Mouse (Mus musculus): ENCODE measurements at regions not wholly inside any gene's neighbourhood (a gene's known extent, or its start where the extent isn't known, plus 50 kb on each side); places are given as distances from the start of the nearest gene placed in this dataset.

DNA sequence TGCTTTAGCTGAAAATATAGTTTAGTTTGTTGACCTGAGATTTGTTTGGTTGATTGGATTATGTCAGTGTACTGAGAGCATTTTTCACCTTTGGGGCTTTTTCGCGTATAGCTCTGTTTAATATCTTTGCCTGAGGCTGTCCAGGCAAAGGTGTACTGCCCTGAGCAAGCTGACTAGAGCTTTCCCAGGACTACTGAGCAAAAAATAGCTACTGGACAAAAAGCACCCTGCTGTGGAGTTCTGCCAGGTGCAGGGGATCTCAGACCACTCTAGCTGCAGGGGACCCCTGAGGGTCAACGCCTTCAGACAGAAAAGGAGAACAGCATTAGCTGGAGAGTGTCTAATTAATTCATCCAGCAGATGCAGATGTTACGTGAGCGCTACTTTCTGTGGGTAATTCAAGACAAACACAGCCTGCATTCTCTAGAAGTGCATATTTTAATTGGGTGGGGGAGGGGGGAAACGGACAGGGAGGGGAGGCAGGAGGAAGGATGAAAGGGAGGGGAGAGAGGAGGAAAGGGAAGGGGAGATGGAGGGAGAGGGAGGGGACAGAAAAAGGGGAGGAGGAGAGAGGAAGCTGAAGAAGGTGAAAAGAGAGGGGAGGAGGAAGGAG, 61.7 kb downstream of the Thnsl1 start:
- DNase-seq (ENCODE audit: low spot score): no peak

DNA sequence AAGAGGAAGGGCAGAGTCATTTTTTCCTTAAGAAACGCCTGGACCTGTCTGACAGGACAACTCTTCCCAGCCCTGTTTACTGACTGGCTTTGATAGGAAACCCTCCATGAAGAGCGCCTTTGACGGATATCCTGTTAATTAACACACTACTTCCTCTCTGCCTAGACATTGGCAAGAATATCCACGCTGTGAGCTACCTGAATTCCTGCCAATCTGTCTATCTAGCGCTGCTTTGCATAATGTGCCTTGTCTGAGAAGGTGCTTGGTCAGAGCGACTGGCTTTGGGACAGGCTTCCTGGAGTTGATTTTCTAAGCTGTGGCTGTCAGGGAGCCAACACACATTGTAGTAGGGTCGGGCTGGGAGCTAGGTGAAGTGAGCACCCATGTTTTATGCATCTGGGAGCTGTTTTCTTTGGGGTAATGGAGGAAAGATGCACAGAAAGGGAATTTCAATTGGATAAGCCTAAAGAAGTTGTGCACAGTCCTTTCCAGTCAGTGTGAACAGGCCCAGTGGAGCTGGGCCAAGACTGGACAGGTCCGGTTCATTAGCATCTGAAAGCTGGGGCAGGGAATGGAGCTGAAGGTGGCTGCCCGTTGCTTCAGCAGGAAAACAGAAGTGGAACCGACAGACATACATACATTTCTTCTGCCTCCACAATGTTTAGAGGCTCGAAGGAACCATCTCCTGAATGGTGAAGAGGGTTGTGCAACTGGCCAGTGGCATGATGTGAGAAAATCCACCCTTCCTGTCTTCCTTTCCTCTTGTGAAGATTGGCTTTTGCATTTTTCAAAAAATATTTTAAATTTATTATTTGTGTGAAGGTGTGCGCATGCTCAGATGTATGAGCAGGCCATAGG, 64.7 kb downstream of the Thnsl1 start:
- DNase-seq (ENCODE audit: low spot score): no peak

DNA sequence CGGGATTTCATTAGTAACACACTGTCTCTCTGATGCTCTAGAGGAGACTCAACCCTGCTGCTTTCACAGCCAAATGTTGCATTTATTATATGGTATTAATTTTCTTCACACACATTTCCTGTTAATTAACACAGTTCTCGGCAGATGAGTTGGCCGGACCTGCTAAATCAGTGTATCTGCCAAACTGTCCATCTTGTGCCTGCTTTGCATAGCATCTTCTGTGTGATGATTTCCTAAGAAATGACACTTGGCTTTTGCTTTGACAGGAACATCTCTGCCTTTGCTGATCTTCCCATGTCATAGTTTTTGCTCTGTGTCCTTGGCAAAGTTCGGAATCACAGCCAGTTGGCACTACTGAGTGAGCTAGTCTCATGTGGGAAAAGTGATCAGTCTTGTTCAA, 67.9 kb downstream of the Thnsl1 start:
- DNase-seq (ENCODE audit: low spot score): no peak

DNA sequence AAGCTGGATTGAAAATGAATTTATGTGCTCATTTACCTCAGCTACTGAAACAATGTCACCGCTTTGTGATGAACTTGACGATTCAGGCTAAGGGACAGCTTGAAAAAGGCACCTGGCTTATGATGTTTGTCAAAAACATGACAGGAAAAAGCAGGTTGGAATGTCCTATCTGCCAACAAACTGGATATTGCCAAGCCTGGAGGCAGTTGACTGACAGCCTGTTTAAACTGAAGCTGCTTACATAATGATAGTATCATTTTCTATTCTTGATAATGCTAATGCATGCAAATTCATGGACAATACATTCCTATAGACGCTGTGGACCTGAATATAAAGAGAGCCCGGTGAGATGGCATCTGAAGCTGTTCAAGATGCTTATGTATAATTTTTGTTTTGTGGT, 69.8 kb downstream of the Thnsl1 start:
- no peak for DNase-seq (ENCODE audit: low spot score)

DNA sequence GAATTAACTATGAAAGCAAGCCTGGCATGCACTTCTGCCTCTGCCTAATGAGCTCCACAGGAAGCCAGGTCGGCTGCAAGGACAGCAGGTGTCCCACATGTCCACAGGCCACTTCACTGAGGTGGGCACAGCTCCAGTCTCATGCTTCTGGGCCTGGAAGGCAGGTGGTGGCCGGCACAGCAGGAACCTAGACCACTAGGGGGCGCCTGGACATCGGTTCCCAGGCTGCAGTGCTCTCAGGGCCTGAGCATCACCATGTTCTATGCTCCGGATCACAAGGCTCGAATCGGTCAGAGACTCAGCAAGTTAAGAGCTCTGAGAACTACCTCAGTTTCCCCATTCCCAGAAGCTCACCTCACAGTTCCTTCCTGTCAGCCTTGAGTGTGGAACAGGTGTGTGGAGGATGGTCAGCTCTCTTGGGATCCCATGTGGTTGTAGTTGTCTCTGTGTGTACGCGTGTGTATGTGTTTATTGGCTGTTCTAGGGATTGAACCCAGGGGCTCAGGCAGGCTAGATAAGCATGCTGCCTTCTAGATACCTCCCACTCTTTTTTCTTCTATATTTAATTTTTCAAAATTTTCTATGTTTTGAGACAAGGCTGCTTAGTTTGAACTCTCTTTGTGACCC, 75.4 kb downstream of the Thnsl1 start:
- peak; percentile 61 for DNase-seq (ENCODE audit: low spot score)

DNA sequence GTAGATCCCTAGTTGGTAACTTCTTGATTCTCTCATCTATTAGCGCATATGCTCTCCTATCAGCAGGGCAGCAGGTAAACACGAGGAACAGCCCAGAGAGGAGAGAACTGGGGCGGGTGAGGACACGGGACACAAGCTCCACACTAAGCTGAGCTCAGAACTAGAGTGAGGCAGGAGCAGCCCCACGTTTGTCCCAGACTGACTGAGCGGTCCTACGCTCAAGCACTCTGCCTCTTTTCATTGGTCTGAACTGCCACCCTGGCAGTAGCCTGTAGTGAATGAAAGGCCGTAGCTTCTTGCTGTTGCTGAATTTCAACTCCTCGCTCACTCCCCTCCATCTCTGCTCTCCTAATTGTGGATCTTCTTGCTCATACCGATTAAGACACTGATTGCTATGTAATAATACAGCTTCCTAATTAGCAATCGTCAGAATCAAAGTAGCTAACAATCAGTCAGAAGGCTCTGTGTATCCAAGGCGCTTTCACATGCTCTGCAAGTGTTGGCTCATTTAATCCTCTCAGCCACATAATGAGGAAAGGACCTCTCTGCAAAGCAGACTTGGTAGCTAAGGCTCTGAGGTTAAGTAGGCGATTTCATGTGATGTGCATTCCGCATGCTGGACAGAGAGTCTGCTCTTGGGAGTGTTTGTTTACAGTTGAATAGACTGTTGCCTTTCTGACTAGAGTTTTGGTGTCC, 77.1 kb downstream of the Thnsl1 start:
- DNase-seq (ENCODE audit: low spot score): no peak

DNA sequence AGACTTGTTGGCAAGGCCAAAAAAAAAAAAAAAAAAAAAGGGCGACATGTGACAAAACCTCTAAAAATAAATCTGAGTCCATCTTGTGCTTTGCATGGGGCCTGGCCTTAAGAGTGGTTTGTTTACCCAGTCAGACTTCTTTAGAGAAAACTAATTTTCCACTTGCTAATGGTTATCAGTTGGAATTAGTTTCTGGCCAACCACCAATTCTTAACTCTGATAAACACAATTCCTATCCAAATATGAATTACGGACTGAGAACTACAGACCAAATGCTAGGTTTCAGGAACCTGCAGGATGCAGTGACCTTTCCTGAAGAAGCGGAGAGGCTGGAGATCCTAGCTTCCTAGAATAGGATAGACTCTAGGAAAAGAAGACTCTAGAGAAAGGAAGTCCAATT, 79.4 kb downstream of the Thnsl1 start:
- no peak for DNase-seq (ENCODE audit: low spot score)

DNA sequence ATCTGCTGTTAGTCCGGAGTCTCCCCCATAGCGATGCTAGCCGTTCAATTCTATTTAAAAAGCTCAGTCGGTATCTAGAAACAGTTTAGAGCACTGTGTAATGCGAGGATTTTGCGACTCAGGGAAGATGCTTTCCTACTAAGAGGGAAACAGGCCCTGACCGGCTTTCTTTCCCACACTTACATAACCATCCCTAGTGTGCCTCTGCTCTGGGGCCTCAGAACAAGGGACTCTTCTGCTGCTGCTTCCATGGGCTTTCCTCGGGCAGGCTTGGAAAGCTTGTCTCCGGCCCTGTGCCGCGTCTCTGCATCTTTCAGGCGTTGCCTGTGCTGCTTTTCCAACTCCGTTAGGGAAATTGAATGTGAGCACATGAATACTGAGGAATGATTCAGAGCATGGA, 79.6 kb upstream of the Gpr158 start:
- DNase-seq (ENCODE audit: low spot score): no peak

DNA sequence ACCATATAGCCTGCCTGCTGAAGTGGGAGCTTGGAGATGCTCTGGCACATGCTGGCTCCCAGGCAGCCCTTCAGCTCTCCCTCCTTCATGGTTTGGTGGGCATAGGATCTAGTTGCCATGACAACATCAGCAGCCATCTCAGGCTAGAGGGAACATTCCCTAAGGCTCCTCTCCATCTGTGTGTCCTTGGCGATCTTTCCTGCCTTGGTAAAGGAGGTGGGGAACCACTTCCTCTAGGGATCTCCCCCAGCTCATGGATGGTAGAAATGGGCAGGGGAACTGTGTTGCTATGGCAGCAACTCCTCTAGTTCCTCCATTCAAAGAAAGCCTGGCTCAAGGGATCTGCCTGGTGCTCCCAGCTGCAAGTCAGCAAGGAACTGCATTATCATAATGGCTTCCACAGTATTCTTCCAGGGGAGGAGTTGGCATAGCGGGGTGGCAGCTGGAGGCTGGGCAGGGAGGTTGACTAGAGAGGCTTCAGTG, 74.6 kb upstream of the Gpr158 start:
- no peak for DNase-seq (ENCODE audit: low spot score)

DNA sequence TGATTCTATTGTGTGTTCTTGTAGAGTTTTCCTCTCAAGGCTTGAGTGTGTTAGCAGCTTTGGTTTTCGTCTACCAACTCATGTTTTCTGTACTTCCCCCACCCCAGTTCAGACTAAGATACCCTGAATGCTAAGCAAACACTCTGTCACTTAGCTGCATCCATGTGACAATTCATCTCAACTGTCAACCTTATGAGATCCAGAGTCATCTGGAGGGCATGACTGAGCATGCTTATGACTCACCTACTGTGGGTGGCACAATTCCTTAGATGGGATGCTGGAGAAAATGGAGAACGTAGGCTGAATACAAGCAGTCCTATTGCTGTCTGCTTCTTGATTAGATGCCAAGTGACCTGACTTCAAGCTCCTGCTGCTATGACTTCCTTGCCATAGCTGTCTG, 73.3 kb upstream of the Gpr158 start:
- no peak for DNase-seq (ENCODE audit: low spot score)

DNA sequence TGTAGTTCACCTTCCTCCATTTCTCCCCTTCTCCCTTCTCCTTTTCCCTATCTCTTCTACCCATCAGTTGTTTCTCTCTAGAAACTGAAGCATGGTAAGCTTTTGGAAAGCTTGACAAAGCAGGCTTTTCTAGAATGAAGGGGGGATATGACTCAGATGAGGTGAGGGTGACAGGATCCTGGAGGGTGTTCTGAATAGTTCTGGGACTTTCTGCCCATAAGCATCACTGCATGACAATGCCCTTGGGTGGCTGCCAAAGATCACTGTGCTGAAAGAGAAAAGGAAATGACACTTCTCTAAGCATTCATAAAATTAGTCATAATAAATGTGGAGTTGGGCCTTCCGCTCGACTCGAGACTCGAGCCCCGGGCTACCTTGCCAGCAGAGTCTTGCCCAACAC, 67.7 kb upstream of the Gpr158 start:
- no peak for DNase-seq (ENCODE audit: low spot score)
